Mouse (Mus musculus) adrenal gland, postnatal 14 days (tissue): ENCODE results near the gene Prss2. TPM values are rescaled to one million over a fixed set of nuclear protein-coding genes. Genes with fewer than 3 reads are reported as not detected.
A peak's percentile ranks its signal among the peaks of the same experiment; 100 is the strongest.
"Not testable (repeated sequence)": the region's sequence is repeated elsewhere in the genome, so short reads cannot be mapped to it uniquely, and the experiment has no call there.

Experiments used
- DNase-seq: peaks from one replicate; pipeline ENCODE4 v3.0.0; 2021; ENCODE audit warnings: mixed read lengths
- total RNA-seq: library from RNA; stranded (reverse); gene quantifications from 2 replicates; pipeline ENCODE4 v1.2.3, GENCODE M21; 2021

Gene Prss2
- total RNA-seq, 1 experiment from 2014 or later: 0.44 TPM

DNA sequence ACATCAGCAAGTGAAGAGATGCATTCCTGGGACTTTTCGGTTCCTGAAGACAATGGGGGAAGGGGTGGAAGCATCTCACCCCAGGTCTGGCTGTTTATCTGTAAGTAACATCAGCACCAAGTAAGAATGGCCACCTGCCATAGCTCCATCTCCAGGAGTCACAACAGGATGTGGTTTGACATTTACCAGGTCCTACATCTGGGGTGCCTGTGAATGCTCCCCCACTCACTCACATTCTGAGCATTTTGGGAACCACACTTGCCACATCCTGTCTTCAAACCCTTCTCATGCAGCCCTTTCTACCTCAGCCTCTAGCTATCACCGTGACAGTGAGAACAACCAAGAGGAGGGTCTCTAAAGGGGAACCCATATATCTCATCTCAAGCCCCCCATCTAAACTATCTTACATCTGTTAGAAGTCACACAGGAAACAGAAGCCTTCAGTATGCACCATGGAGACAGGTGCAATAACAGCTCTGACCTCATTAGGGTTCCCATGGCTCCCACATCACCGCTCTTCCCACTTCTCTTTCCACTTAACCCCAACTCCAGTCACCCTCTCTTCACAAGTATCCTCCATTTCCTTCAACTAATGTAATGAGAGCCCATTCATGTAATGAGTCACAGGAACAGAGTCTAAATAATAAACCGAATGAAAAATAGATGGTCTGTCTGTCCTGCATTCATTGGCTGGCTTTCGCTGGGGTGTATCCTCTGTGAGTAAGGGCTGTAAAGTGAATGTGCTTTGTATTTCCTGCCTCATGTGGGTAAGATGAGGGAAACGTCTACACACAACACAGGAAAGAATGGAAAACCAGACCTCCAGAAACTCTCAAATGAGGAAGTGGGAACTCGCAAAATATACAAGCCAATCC is 32.9 kb downstream of the Prss2 start:
- DNase-seq: peak; percentile 12

GRCm38 (mm10) chr6:41556389-41556788 is 34.8 kb downstream of the Prss2 start:
- no peak for DNase-seq

DNA sequence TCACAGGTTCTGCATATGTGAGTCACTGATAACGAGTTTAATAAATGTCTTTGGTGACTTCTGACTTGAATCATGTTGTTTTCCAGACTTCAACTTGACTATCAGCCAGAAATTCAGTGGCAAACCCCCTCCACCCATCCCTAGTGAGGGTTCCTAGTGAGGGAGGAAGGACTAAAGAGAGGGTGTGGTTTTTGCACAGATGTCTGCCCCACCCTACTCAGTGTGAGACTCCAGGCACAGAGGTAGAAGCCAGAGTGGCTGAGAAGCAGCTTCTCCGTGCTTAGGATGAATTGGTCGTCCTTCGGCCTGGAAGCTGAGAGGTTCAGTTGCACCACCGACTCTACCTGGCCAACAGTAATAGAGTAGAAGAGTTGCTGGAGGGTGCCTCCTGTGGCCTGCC is 35.9 kb downstream of the Prss2 start:
- DNase-seq: no peak

DNA sequence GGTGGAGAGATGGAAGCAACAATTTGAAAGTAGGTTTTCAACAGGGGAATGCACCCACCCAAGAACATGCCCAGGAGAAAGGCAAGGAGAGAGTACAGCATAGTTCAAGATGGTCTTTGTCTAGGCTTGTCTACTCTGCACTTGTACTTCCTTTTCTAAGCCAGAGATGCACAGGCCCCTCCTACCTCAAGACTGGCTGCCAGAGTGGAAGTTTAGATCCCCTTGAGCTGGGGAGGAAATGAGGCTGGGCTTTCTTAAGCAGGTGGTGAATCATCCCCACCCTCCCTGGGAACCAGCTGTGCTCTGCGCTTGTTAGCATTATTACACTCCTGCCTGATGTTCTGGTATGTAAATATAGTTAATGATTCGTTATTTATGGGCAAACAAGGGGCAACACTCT is 36.7 kb downstream of the Prss2 start:
- no peak for DNase-seq

- no peak for DNase-seq
Measured at GRCm38 (mm10) chr6:41559331-41559730, 37.7 kb downstream of the Prss2 start.

GRCm38 (mm10) chr6:41560273-41560672 is 38.7 kb downstream of the Prss2 start:
- DNase-seq: no peak

GRCm38 (mm10) chr6:41562598-41562997 is 41.0 kb downstream of the Prss2 start:
- no peak for DNase-seq

GRCm38 (mm10) chr6:41563104-41563951 is 41.7 kb downstream of the Prss2 start:
- DNase-seq: not testable (repeated sequence)

DNA sequence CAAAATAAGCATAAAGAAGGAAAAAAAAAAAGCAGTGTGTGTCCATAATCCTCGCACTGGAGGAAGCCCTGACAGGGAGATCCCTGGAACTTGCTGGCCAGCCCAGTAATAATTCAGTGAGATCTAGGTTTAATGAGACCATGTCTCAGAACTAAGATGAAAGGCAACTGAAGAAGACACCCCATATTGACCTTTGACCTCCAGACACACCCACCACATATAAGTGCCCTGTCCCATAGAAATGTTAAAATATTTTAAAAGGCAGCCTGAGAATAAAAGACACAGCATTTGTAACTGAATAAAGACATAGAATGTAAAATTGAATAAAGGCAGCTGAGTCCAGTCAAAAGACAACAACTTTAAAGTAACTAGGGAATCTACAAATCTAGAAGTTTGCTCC is 43.7 kb downstream of the Prss2 start:
- DNase-seq: no peak

- DNase-seq: no peak
Measured at GRCm38 (mm10) chr6:41566965-41567364, 45.4 kb downstream of the Prss2 start.

DNA sequence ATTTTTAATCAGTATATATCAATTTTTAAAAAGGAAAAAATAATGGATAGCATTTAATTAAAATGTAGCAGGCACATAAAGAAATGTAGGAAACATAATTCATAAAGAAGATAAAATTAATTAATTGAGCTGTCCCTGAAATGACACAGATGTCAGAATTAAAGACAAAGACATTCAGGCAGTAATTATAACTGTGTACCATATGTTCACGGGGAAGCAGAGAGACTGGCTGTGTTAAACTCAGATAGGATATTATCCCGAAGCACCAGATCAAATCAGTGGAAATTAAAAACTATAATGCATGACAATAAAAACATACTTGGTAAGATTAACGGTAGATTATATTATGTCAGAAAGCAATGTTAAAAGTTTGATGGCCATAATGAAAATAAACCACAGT is 47.5 kb downstream of the Prss2 start:
- DNase-seq: no peak

Other genes with a start within 250 kb of the Prss2 start
- gene Try4, start 219.5 kb upstream of the Prss2 start, total RNA-seq: not detected in 2 replicates
- gene Try5, start 204.9 kb upstream of the Prss2 start, total RNA-seq: not detected in 2 replicates
- gene Try10, start 167.7 kb upstream of the Prss2 start, total RNA-seq: not detected in 2 replicates
- not detected in 2 replicates for gene Prss3, start 144.1 kb upstream of the Prss2 start, total RNA-seq
- gene Gm5771, start 129.4 kb upstream of the Prss2 start, total RNA-seq: not detected in 2 replicates
- not detected in 2 replicates for gene Gm10334, start 75.6 kb upstream of the Prss2 start, total RNA-seq
- gene Prss1, start 62.9 kb upstream of the Prss2 start, total RNA-seq: not detected in 2 replicates
- 13.5 and 15.7 TPM in 2 replicates for gene Ephb6, start 83.7 kb downstream of the Prss2 start, total RNA-seq
- not detected in 2 replicates for gene Trpv6, start 114.6 kb downstream of the Prss2 start, total RNA-seq
- gene Trpv5, start 159.0 kb downstream of the Prss2 start, total RNA-seq: not detected in 2 replicates
- gene Llcfc1, start 162.6 kb downstream of the Prss2 start, total RNA-seq: not detected in 2 replicates
- gene Kel, start 182.6 kb downstream of the Prss2 start, total RNA-seq: 2.0 and 8.0 TPM in 2 replicates